Mouse (Mus musculus): ENCODE data around the gene Rxfp2. TPM values are rescaled to one million over a fixed set of nuclear protein-coding genes. Genes with fewer than 3 reads are reported as not detected.
A peak's percentile ranks its signal among the peaks of the same experiment; 100 is the strongest.

Rxfp2 gene
- total RNA-seq, 4 experiments from 2014 or later = not detected

- no peak for DNase-seq (ENCODE audit: low spot score)
These were observed 96.3 kb downstream of the Rxfp2 start for GRCm38 (mm10) chr5:150114778-150115177.

GRCm38 (mm10) chr5:150115271-150116092 lies 97.0 kb downstream of the Rxfp2 start:
- no peak for DNase-seq (ENCODE audit: low spot score)

GRCm38 (mm10) chr5:150116216-150116905 lies 97.9 kb downstream of the Rxfp2 start:
- no peak for DNase-seq (ENCODE audit: low spot score)

- no peak for DNase-seq (ENCODE audit: low spot score)
These were observed 98.4 kb downstream of the Rxfp2 start for GRCm38 (mm10) chr5:150116906-150117216.

- DNase-seq (ENCODE audit: low spot score) = no peak
These were observed 99.6 kb downstream of the Rxfp2 start for GRCm38 (mm10) chr5:150118124-150118454.

GRCm38 (mm10) chr5:150118455-150119241 lies 100.2 kb downstream of the Rxfp2 start, which contains the start of gene Fry:
TSS of gene Fry (plus strand) at chr5:150118645.
- peak; percentile 94 for DNase-seq (ENCODE audit: low spot score)

GRCm38 (mm10) chr5:150120676-150121075 lies 102.2 kb downstream of the Rxfp2 start:
- DNase-seq (ENCODE audit: low spot score) = no peak

GRCm38 (mm10) chr5:150122095-150122494 lies 103.6 kb downstream of the Rxfp2 start:
- no peak for DNase-seq (ENCODE audit: low spot score)

GRCm38 (mm10) chr5:150122571-150122970 lies 104.1 kb downstream of the Rxfp2 start:
- DNase-seq (ENCODE audit: low spot score) = no peak

GRCm38 (mm10) chr5:150125920-150126319 lies 107.4 kb downstream of the Rxfp2 start:
- DNase-seq (ENCODE audit: low spot score) = no peak

- no peak for DNase-seq (ENCODE audit: low spot score)
These were observed 110.0 kb downstream of the Rxfp2 start for GRCm38 (mm10) chr5:150128432-150128831.

- no peak for DNase-seq (ENCODE audit: low spot score)
These were observed 111.7 kb downstream of the Rxfp2 start for GRCm38 (mm10) chr5:150130144-150130543.

GRCm38 (mm10) chr5:150131166-150131565 lies 112.7 kb downstream of the Rxfp2 start:
- no peak for DNase-seq (ENCODE audit: low spot score)

Other genes with a start within 250 kb of the Rxfp2 start
- 100 to 1,000 TPM; 116 to 137 (median 123) TPM for gene Fry, start 100.0 kb downstream of the Rxfp2 start, total RNA-seq (2022)